Mouse (Mus musculus): Measurements from ENCODE around the gene Gpr1.

DNA sequence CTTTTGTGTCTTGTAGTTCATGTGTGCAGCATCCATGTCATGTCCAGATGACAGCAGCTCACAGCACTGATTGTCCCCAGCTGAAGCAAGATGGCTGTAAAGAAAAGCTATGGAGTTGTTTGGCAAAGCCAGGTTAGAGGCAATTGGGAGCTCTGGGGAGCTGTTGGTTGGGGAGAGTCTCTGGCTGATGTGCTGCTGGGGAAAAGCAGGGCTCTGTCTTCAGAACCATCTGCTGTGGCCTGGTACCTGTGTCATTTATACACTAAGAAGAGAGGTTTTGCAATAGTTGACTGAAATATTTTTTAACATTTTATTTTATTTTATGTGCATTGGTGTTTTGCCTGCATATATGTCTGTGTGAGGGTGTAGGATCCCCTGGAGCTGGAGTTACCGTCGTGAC is 44.2 kb upstream of the Gpr1 start:
- TF ChIP-seq CHD2 (IDR thresholded peaks at IDR 0.05; ENCODE audit: low read depth, low read length) (no peak), HCFC1 (IDR thresholded peaks at IDR 0.05; ENCODE audit: borderline replicate concordance, insufficient read depth, low read length) (no peak)

Data from ES-E14 (cell line).